Mouse (Mus musculus) intestine, embryonic 14.5 days (tissue): Measurements from ENCODE around the gene Use1. TPM values are rescaled to one million over a fixed set of nuclear protein-coding genes. Genes with fewer than 3 reads are reported as not detected.

ENCODE experiments used
- ATAC-seq: fragments of 200-750 bp; cut with Nextera tagmentation; replicated peaks from 2 replicates; pipeline ENCODE4 v1.8.0; 2017; ENCODE audit warnings: low read depth, moderate number of reproducible peaks, moderate TSS enrichment, moderate library complexity; ENCODE audit not compliant: low FRiP score, low TSS enrichment
- DNase-seq: peaks from one replicate; pipeline ENCODE4 v3.0.0-alpha.2; 2018; ENCODE audit warnings: low spot score
- H3K27ac ChIP-seq: fragments of 300-500 bp; sonication (generic); 2 replicates; pipeline ENCODE4 v1.5.1; 2014; ENCODE audit warnings: low read depth, mild to moderate bottlenecking, control low read depth
- H3K27me3 ChIP-seq: fragments of 300-500 bp; sonication (generic); replicated peaks from 2 replicates; pipeline ENCODE4 v1.6.1; 2014; ENCODE audit warnings: low read length, control low read depth; ENCODE audit not compliant: control insufficient read depth, insufficient read depth
- H3K36me3 ChIP-seq: fragments of 300-500 bp; sonication (generic); 2 replicates; pipeline ENCODE4 v1.6.1; 2014; ENCODE audit warnings: low read length, control low read depth; ENCODE audit not compliant: control insufficient read depth, insufficient read depth
- H3K4me1 ChIP-seq: fragments of 300-500 bp; sonication (generic); replicated peaks from 2 replicates; pipeline ENCODE4 v1.6.1; 2014; ENCODE audit warnings: low read length, control low read depth, mixed read lengths; ENCODE audit not compliant: control insufficient read depth, insufficient read depth
- H3K4me2 ChIP-seq: fragments of 300-500 bp; sonication (generic); 2 replicates; pipeline ENCODE4 v1.6.1; 2014; ENCODE audit warnings: low read length
- H3K4me3 ChIP-seq: fragments of 300-500 bp; sonication (generic); 2 replicates; pipeline ENCODE4 v1.5.1; 2014; ENCODE audit warnings: low read depth, low read length, control low read depth, mixed read lengths
- H3K9ac ChIP-seq: fragments of 300-500 bp; sonication (generic); 2 replicates; pipeline ENCODE4 v1.6.1; 2014; ENCODE audit warnings: mild to moderate bottlenecking, low read length
- H3K9me3 ChIP-seq: fragments of 300-500 bp; sonication (generic); 2 replicates; pipeline ENCODE4 v1.6.1; 2016; ENCODE audit warnings: low read length, control low read depth; ENCODE audit not compliant: control insufficient read depth
- WGBS: fragments of 180-500 bp; shearing (Covaris S2); extraction: QIAGEN DNeasy Blood & Tissue Kit; methylation state at CpG from one replicate; pipeline ENCODE4 v1.1.7; 2014; 5-methylcytosine and 5-hydroxymethylcytosine counted together
- polyA plus RNA-seq: library from polyadenylated mRNA; unstranded; fragments of >200 nt; fragmentation: Nextera tagmentation; extraction: Ambion mirVana; gene quantifications from 2 replicates; pipeline ENCODE4 v1.2.1, GENCODE M21; 2014

The Use1 gene
- polyA plus RNA-seq, 1 experiment from 2014 or later, result 110 TPM

GRCm38 (mm10) chr8:71373000-71373399, 6.4 kb downstream of the Use1 start:
- Histone ChIP-seq H3K27ac (no peak overlapping the region), H3K9me3 (no peaks in the 10 kb centered on the region), H3K4me1 (peaks cover 24% of the 10 kb centered on the region), H3K27me3 (no peaks in the 10 kb centered on the region), H3K36me3 (peaks cover 53% of the 10 kb centered on the region), H3K4me3 (no peak overlapping the region), H3K4me2 (no peak overlapping the region), H3K9ac (no peak overlapping the region)
- WGBS, result 94% methylated on average over 3 of the region's 3 CpGs
- ATAC-seq, result no peak
- no peak for DNase-seq

GRCm38 (mm10) chr8:71374616-71375206, 8.1 kb downstream of the Use1 start:
- Histone ChIP-seq H3K9me3 (no peaks in the 10 kb centered on the region), H3K4me3 (no peak overlapping the region), H3K27me3 (no peaks in the 10 kb centered on the region), H3K9ac (no peak overlapping the region), H3K36me3 (peaks cover 47% of the 10 kb centered on the region), H3K27ac (no peak overlapping the region), H3K4me2 (no peak overlapping the region), H3K4me1 (peaks cover 31% of the 10 kb centered on the region)
- WGBS, result 81% methylated on average over 17 of the region's 17 CpGs
- ATAC-seq (no peak), DNase-seq (no peak)

- Histone ChIP-seq H3K27me3 (no peaks in the 10 kb centered on the region), H3K27ac (peak overlapping the region; percentile 38; the same call in 1 of the 2 replicates), H3K4me3 (peak overlapping the region; percentile 17), H3K4me2 (peak overlapping the region; percentile 44), H3K36me3 (peaks cover 45% of the 10 kb centered on the region), H3K9ac (no peak overlapping the region), H3K4me1 (peaks cover 36% of the 10 kb centered on the region), H3K9me3 (no peaks in the 10 kb centered on the region)
- 11% methylated on average over 64 of the region's 74 CpGs for WGBS
- DNase-seq (peak; percentile 82), ATAC-seq (peak; percentile 42)
These were observed 9.2 kb downstream of the Use1 start for GRCm38 (mm10) chr8:71375581-71376422.

GRCm38 (mm10) chr8:71376423-71377030, 9.9 kb downstream of the Use1 start:
- WGBS, result 59% methylated on average over 8 of the region's 8 CpGs
- Histone ChIP-seq H3K27ac (0 out of 2 replicates have a peak overlapping the region, but pooled peaks have one; percentile 38), H3K27me3 (no peaks in the 10 kb centered on the region), H3K4me3 (no peak overlapping the region), H3K4me2 (peak overlapping the region; percentile 44), H3K4me1 (peaks cover 36% of the 10 kb centered on the region), H3K9me3 (no peaks in the 10 kb centered on the region), H3K9ac (no peak overlapping the region), H3K36me3 (peaks cover 45% of the 10 kb centered on the region)
- ATAC-seq (no peak), DNase-seq (no peak)

- H3K27me3 ChIP-seq, result no peaks in the 10 kb centered on the region
- 77% methylated on average over 4 of the region's 4 CpGs for WGBS
- H3K36me3 ChIP-seq, result peaks cover 30% of the 10 kb centered on the region
- H3K9ac ChIP-seq, result no peak overlapping the region
- no peak for ATAC-seq
- H3K27ac ChIP-seq, result no peak overlapping the region
- H3K4me1 ChIP-seq, result peaks cover 50% of the 10 kb centered on the region
- no peak for DNase-seq
- H3K9me3 ChIP-seq, result no peaks in the 10 kb centered on the region
- H3K4me2 ChIP-seq, result peak overlapping the region; percentile 97
- H3K4me3 ChIP-seq, result no peak overlapping the region
These were observed 12.4 kb downstream of the Use1 start for GRCm38 (mm10) chr8:71379008-71379407.

GRCm38 (mm10) chr8:71379512-71380075, 12.9 kb downstream of the Use1 start:
- DNase-seq (no peak), ATAC-seq (no peak)
- Histone ChIP-seq H3K4me2 (peak overlapping the region; percentile 97), H3K27me3 (no peaks in the 10 kb centered on the region), H3K36me3 (peaks cover 24% of the 10 kb centered on the region), H3K4me3 (peak overlapping the region; percentile 93), H3K9me3 (no peaks in the 10 kb centered on the region), H3K4me1 (peaks cover 50% of the 10 kb centered on the region), H3K27ac (no peak overlapping the region), H3K9ac (peak overlapping the region; percentile 85)
- 64% methylated on average over 3 of the region's 3 CpGs for whole genome bisulfite sequencing

- WGBS, result 1% methylated on average over 72 of the region's 72 CpGs
- no peaks in the 10 kb centered on the region for H3K9me3 ChIP-seq
- H3K36me3 ChIP-seq, result peaks cover 16% of the 10 kb centered on the region
- no peaks in the 10 kb centered on the region for H3K27me3 ChIP-seq
- H3K4me1 ChIP-seq, result peaks cover 47% of the 10 kb centered on the region
- H3K27ac ChIP-seq, result peak overlapping the region; percentile 91
- ATAC-seq (no peak), DNase-seq (no peak)
- peak overlapping the region; percentile 93 for H3K4me3 ChIP-seq
- peak overlapping the region; percentile 97 for H3K4me2 ChIP-seq
- peak overlapping the region; percentile 85 for H3K9ac ChIP-seq
These were observed 13.8 kb downstream of the Use1 start for GRCm38 (mm10) chr8:71380178-71381171.
